Mouse (Mus musculus): Measurements from ENCODE around the gene Trpc1. TPM values are rescaled to one million over a fixed set of nuclear protein-coding genes. Genes with fewer than 3 reads are reported as not detected.

Gene Trpc1
- polyA plus RNA-seq, 1 experiment from 2014 or later, result 9.6 TPM

DNA sequence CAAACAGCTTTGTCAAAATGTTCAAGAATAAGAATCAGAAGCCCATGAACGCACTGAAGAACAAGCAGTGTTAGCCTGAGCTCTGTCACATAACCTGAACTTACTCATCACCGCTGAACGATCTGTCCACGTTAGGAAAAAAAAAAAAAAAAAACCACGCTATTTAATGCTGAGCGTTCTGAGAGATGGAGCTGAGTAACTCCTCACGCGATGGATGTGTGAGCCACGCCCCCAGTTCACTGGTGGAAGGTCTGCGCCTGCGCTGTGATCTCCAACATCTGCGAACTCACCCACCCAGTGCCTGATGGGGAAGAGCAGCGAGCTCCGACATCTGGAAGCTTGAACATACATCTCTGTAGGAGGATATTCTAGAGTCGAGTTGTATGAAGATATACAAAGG, 55.2 kb downstream of the Trpc1 start:
- 94% methylated on average over 15 of the region's 15 CpGs for WGBS
- no peak overlapping the region for H3K27ac ChIP-seq (replicated peaks)
- 0 out of 2 replicates have a peak, but pooled peaks cover 4% of the 10 kb centered on the region for H3K4me1 ChIP-seq
- ATAC-seq (ENCODE audit: low FRiP score), result no peak
- no peaks in the 10 kb centered on the region for H3K9me3 ChIP-seq (replicated peaks)
- H3K27me3 ChIP-seq (replicated peaks), result no peaks in the 10 kb centered on the region
- no peaks in the 10 kb centered on the region for H3K36me3 ChIP-seq
- no peak overlapping the region for H3K4me2 ChIP-seq
- no peak overlapping the region for H3K9ac ChIP-seq (replicated peaks)
- H3K4me3 ChIP-seq (replicated peaks), result no peak overlapping the region

GRCm38 (mm10) chr9:95694526-95694925, 55.6 kb downstream of the Trpc1 start:
- Histone ChIP-seq H3K9ac (replicated peaks) (no peak overlapping the region), H3K4me2 (no peak overlapping the region), H3K36me3 (no peaks in the 10 kb centered on the region), H3K27ac (replicated peaks) (no peak overlapping the region), H3K9me3 (replicated peaks) (no peaks in the 10 kb centered on the region), H3K27me3 (replicated peaks) (no peaks in the 10 kb centered on the region), H3K4me3 (replicated peaks) (no peak overlapping the region), H3K4me1 (0 out of 2 replicates have a peak, but pooled peaks cover 4% of the 10 kb centered on the region)
- ATAC-seq (ENCODE audit: low FRiP score), result no peak
- 87% methylated on average over 12 of the region's 12 CpGs for WGBS

DNA sequence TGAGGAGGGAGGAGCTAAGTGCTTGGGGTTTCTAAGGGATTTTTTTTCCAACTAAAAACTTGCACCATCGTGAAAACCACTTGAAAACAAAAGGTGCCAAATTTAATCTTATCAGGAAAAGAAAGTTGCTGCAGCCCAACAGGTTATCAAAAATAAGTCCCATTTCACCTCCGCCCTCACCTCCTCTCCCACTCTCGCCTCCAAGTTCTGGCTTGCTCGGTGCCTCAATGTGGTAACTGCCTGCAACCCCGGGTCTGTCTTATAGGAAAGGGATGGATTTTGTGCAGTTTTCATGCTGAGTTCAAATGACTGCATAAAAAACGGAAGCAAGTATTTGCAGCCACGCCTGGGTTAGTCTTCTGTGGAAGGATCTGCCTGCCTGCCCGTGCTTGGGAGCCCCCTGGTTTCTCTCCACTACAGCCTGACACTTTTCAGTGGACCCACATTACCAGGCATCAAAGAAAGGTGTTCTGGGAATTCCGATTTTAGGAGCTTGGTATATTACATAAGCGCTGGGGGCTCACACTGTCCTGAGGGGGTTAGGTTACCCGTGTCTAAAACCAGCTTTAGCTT, 56.6 kb downstream of the Trpc1 start:
- 0 out of 2 replicates have a peak, but pooled peaks cover 4% of the 10 kb centered on the region for H3K4me1 ChIP-seq
- no peak overlapping the region for H3K4me2 ChIP-seq
- no peaks in the 10 kb centered on the region for H3K36me3 ChIP-seq
- H3K27ac ChIP-seq (replicated peaks), result no peak overlapping the region
- H3K9me3 ChIP-seq (replicated peaks), result no peaks in the 10 kb centered on the region
- no peak for ATAC-seq (ENCODE audit: low FRiP score)
- 85% methylated on average over 11 of the region's 11 CpGs for WGBS
- H3K4me3 ChIP-seq (replicated peaks), result no peak overlapping the region
- H3K27me3 ChIP-seq (replicated peaks), result no peaks in the 10 kb centered on the region
- no peak overlapping the region for H3K9ac ChIP-seq (replicated peaks)

- Histone ChIP-seq H3K9me3 (replicated peaks) (no peaks in the 10 kb centered on the region), H3K27me3 (replicated peaks) (no peaks in the 10 kb centered on the region), H3K4me1 (0 out of 2 replicates have a peak, but pooled peaks cover 4% of the 10 kb centered on the region), H3K27ac (replicated peaks) (no peak overlapping the region), H3K4me3 (replicated peaks) (no peak overlapping the region), H3K9ac (replicated peaks) (no peak overlapping the region), H3K4me2 (no peak overlapping the region), H3K36me3 (no peaks in the 10 kb centered on the region)
- no peak for ATAC-seq (ENCODE audit: low FRiP score)
- WGBS, result 57% methylated on average over 8 of the region's 8 CpGs
Measured at GRCm38 (mm10) chr9:95692823-95693222, 57.4 kb downstream of the Trpc1 start.

- Histone ChIP-seq H3K4me3 (replicated peaks) (no peak overlapping the region), H3K4me2 (no peak overlapping the region), H3K27ac (replicated peaks) (no peak overlapping the region), H3K9ac (replicated peaks) (no peak overlapping the region), H3K27me3 (replicated peaks) (no peaks in the 10 kb centered on the region), H3K4me1 (0 out of 2 replicates have a peak, but pooled peaks cover 4% of the 10 kb centered on the region), H3K9me3 (replicated peaks) (no peaks in the 10 kb centered on the region), H3K36me3 (no peaks in the 10 kb centered on the region)
- ATAC-seq (ENCODE audit: low FRiP score), result no peak
- WGBS, result 72% methylated on average over 3 of the region's 3 CpGs
Measured at GRCm38 (mm10) chr9:95688064-95688463, 62.1 kb downstream of the Trpc1 start.

DNA sequence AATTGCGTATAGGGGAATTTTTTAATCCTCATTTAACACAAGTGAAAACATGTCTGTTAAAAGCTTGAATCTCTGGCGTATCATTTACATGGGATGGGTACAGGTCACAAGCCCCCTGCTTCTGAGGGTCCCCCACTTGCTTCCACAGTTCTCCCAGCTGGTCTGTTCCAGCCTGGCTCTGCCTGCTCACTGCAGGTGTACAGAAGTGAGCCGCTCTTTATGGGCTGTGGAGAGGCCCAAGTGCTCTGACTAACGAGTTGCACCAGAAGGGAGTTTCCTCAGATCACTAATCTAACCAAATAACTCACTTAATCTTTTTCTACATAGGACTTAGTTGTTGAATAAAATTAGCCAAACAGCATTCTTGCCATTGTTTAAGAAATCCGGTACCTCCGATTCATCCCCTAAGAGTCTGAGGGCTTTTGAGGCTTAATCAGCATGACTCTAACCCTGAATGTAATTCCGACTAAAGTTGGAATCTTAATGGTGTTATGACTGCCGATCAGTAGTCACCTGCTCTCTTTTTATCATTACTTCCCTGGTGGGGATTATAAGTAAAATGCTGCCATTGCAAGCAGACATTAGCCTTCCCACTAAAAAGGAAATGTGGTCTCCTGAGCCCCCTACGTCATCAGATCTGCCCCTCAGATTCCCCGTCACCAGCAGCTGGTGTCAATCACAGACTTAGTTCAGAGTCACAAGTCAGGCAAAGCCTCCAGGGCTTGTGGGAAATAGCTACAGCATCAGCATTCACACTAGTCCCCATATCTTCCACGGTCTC, 64.3 kb downstream of the Trpc1 start:
- Histone ChIP-seq H3K27ac (replicated peaks) (no peak overlapping the region), H3K9ac (replicated peaks) (no peak overlapping the region), H3K27me3 (replicated peaks) (no peaks in the 10 kb centered on the region), H3K4me2 (no peak overlapping the region), H3K4me1 (no peaks in the 10 kb centered on the region), H3K9me3 (replicated peaks) (no peaks in the 10 kb centered on the region), H3K4me3 (replicated peaks) (no peak overlapping the region), H3K36me3 (no peaks in the 10 kb centered on the region)
- ATAC-seq (ENCODE audit: low FRiP score), result no peak
- 48% methylated on average over 11 of the region's 11 CpGs for WGBS

GRCm38 (mm10) chr9:95680691-95681090, 69.5 kb downstream of the Trpc1 start:
- Histone ChIP-seq H3K9ac (replicated peaks) (no peak overlapping the region), H3K4me3 (replicated peaks) (no peak overlapping the region), H3K27me3 (replicated peaks) (no peaks in the 10 kb centered on the region), H3K4me2 (no peak overlapping the region), H3K4me1 (no peaks in the 10 kb centered on the region), H3K9me3 (replicated peaks) (no peaks in the 10 kb centered on the region), H3K36me3 (no peaks in the 10 kb centered on the region), H3K27ac (replicated peaks) (no peak overlapping the region)
- 93% methylated on average over 11 of the region's 11 CpGs for WGBS
- ATAC-seq (ENCODE audit: low FRiP score), result no peak

- Histone ChIP-seq H3K4me2 (no peak overlapping the region), H3K4me1 (no peaks in the 10 kb centered on the region), H3K9me3 (replicated peaks) (no peaks in the 10 kb centered on the region), H3K9ac (replicated peaks) (no peak overlapping the region), H3K36me3 (no peaks in the 10 kb centered on the region), H3K27ac (replicated peaks) (no peak overlapping the region), H3K27me3 (replicated peaks) (no peaks in the 10 kb centered on the region), H3K4me3 (replicated peaks) (no peak overlapping the region)
- 79% methylated on average over 7 of the region's 7 CpGs for WGBS
- ATAC-seq (ENCODE audit: low FRiP score), result no peak
Measured at GRCm38 (mm10) chr9:95679966-95680365, 70.2 kb downstream of the Trpc1 start.

DNA sequence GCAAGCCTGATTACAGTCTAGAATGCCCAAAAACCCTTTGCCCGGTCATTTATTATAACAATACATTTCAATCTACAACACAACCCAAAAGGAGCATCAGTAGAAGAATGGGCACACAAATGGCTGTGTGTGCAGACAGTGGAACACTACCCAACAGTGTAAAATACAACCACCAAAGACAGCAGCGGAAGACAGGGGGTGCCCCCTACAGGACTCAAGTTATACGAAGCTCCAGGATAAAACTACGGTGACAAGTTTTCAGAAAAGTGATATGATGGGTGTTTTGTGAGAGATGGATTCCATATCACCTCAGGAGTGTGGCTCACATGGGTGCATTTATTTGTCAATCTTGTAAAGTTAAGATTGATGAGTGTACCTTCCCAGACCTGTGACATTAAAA, 74.2 kb downstream of the Trpc1 start:
- Histone ChIP-seq H3K4me3 (replicated peaks) (no peak overlapping the region), H3K27ac (replicated peaks) (no peak overlapping the region), H3K4me2 (no peak overlapping the region), H3K36me3 (no peaks in the 10 kb centered on the region), H3K4me1 (no peaks in the 10 kb centered on the region), H3K27me3 (replicated peaks) (no peaks in the 10 kb centered on the region), H3K9ac (replicated peaks) (no peak overlapping the region), H3K9me3 (replicated peaks) (no peaks in the 10 kb centered on the region)
- ATAC-seq (ENCODE audit: low FRiP score), result no peak
- WGBS, result 93% methylated on average over 4 of the region's 4 CpGs

DNA sequence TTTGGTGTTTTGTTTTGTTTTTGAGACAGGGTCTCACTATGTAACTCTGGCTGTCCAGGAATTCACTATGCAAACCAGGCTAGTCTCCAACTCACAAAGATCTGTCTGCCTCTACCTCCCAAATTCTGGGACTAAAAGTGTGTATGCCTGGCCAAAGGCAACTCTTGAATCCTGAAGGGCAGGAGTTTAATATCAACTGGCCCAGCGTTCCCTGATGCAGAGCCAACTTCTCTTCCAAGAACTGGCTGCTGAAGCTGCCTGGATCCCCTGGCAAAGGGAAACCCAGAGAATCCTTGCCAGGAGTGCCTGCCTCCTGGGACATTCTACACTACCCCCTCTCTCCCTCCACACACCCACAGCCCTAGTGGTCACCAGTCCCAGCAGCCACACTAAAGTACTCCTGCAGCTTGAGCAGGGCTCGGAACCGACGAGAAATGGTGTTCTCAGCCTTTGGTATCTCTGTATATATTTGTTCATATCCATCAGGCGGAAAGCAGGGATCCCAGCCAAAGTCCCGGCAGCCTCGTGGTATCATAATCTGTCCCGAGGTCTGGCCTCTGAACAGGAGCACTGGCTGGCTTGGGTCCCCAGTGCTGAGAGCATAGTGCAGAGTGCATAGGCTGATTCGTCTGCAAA, 75.0 kb downstream of the Trpc1 start:
- Histone ChIP-seq H3K9ac (replicated peaks) (no peak overlapping the region), H3K27me3 (replicated peaks) (no peaks in the 10 kb centered on the region), H3K27ac (replicated peaks) (no peak overlapping the region; the same call in 1 of the 2 replicates), H3K36me3 (0 out of 2 replicates have a peak, but pooled peaks cover 3% of the 10 kb centered on the region), H3K4me1 (no peaks in the 10 kb centered on the region), H3K4me3 (replicated peaks) (no peak overlapping the region), H3K9me3 (replicated peaks) (no peaks in the 10 kb centered on the region), H3K4me2 (no peak overlapping the region)
- 0 out of 2 replicates have a peak, but pooled peaks have one; percentile 41 for ATAC-seq (ENCODE audit: low FRiP score)
- 85% methylated on average over 9 of the region's 9 CpGs for WGBS

DNA sequence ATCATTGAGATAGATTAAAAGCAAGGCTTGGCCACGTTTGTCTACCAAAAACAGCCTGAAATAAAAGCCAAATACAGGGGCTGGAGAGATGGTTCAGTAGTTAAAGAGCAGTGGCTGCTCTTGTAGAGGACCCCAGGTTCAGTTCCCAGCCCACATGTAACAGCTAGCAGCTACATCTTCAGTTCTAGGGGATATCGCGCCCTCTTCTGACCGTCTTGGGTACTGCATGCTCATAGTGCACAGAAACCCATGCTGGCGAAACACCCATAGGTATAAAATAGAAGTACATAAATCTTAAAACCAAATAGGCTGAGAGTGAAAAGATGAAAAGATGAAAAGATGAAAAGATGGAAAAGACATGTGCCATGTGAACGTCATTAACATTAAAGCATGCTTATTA, 77.4 kb downstream of the Trpc1 start:
- no peak for ATAC-seq (ENCODE audit: low FRiP score)
- Histone ChIP-seq H3K4me3 (replicated peaks) (no peak overlapping the region), H3K27me3 (replicated peaks) (no peaks in the 10 kb centered on the region), H3K9me3 (replicated peaks) (no peaks in the 10 kb centered on the region), H3K27ac (replicated peaks) (no peak overlapping the region), H3K9ac (replicated peaks) (no peak overlapping the region), H3K4me2 (no peak overlapping the region), H3K4me1 (peaks cover 4% of the 10 kb centered on the region), H3K36me3 (0 out of 2 replicates have a peak, but pooled peaks cover 3% of the 10 kb centered on the region)
- whole genome bisulfite sequencing, result 85% methylated on average over 6 of the region's 6 CpGs

GRCm38 (mm10) chr9:95672331-95672730, 77.8 kb downstream of the Trpc1 start:
- H3K4me1 ChIP-seq, result peaks cover 7% of the 10 kb centered on the region
- 93% methylated on average over 3 of the region's 3 CpGs for WGBS
- no peak for ATAC-seq (ENCODE audit: low FRiP score)

More at GRCm38 (mm10) chr9:95672331-95672730, 77.8 kb downstream of the Trpc1 start:
- H3K27ac ChIP-seq (replicated peaks), result no peak overlapping the region
- no peak overlapping the region for H3K9ac ChIP-seq (replicated peaks)
- H3K9me3 ChIP-seq (replicated peaks), result no peaks in the 10 kb centered on the region
- no peak overlapping the region for H3K4me3 ChIP-seq (replicated peaks)
- H3K4me2 ChIP-seq, result no peak overlapping the region
- no peaks in the 10 kb centered on the region for H3K27me3 ChIP-seq (replicated peaks)
- H3K36me3 ChIP-seq, result 0 out of 2 replicates have a peak, but pooled peaks cover 3% of the 10 kb centered on the region

Measured in neural tube, embryonic 15.5 days (tissue).